Mouse (Mus musculus): ENCODE results near the gene Pdxp. TPM values are rescaled to one million over a fixed set of nuclear protein-coding genes. Genes with fewer than 3 reads are reported as not detected.
"Not testable (repeated sequence)": the region's sequence is repeated elsewhere in the genome, so short reads cannot be mapped to it uniquely, and the experiment has no call there.

The Pdxp gene
- 5.0 and 6.0 TPM in 2 replicates for total RNA-seq (2021)
- long read RNA-seq, transcript Pdxp-201 (2 exons, 2,001 nt): major isoform, 7 of 10 reads
- long read RNA-seq, partial matches to known transcripts: 3 of 10 reads
- long read RNA-seq, other reads (novel, unspliced or antisense): 0 of 10 reads

DNA sequence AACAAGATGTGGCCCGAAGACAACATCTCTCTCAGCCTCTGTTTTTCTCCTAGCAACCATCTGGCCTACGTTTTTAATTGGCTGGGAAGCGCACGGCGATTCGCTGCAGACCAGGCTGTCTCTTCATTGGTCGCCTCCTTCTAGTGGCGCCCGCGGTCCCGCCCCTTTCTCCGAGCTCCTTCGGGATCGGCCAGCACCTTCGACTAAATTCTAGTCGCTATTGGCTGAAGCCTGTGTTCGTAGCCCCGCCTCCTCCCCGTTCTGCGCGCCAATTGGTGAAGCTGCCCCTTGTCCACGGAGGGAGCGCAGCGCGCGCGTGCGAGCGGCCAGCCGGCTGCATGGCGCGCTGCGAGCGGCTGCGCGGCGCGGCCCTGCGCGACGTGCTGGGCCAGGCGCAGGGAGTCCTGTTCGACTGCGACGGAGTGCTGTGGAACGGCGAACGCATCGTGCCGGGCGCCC is at the start of gene Pdxp:
TSS of gene Pdxp (plus strand) at position 288 of the 459 bp plus-strand sequence.
- peak; percentile 93 for DNase-seq

- DNase-seq: no peak
Observed at GRCm38 (mm10) chr15:78868398-78868797, 45.3 kb upstream of the Pdxp start.

GRCm38 (mm10) chr15:78868826-78869233 is 44.9 kb upstream of the Pdxp start:
- DNase-seq: no peak

GRCm38 (mm10) chr15:78869775-78870174 is 43.9 kb upstream of the Pdxp start:
- DNase-seq: no peak

- DNase-seq: no peak
Observed at GRCm38 (mm10) chr15:78872021-78872608, 41.6 kb upstream of the Pdxp start.

DNA sequence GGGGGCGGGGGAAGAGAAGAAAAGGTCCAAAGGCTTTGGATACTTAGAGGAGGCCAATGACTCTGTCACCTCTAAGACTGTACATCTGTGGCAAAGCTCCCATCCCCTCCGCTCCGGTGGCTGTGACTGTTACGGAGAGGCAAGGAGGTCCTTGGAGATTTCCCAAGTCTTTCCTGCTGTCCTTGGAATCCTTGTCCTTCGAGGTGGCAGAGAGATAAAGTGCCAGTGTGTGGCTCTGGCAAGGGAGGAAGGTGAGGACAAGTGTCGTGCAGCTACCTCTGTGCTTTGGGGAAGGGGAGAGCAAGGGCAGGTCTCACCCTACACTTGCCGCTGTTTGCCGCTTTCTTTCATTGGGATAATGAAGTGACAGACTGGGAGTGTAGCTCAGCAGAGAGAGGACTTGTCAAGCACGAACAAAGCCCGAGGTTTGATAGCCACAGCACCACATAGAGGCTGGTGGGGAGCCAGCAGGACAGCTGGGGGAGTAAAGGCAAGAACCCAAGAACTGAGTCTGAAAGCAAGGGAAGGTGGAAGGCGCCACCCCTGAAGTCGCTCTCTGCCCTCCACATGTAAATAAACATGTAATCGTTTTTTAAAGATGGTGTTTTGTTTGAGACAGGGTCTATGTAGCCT is 39.8 kb upstream of the Pdxp start:
- DNase-seq: no peak

- DNase-seq: no peak
Observed at GRCm38 (mm10) chr15:78874989-78875388, 38.7 kb upstream of the Pdxp start.

GRCm38 (mm10) chr15:78875537-78875936 is 38.2 kb upstream of the Pdxp start:
- DNase-seq: no peak

DNA sequence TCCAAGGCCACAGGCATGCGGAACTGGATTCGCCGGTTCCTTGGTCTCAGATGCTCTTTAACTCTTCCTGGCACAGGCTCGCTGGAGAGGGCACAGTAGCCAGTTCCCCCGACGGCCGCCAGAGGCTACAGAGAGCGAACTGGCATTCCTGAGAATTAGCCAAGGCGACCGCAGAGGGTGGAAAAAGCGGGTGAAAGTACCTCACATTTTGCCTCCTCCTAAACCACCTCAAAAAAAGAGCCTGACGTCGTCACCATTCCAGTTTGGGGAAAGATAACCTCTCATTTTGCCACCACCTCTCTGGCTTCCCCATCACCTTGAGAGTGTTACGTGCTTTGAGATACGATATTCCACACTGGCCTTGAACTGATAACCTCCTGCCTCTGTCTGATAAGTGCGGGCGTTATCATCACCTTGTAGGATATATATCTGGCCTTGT is 37.4 kb upstream of the Pdxp start:
- peak; percentile 77 for DNase-seq

DNA sequence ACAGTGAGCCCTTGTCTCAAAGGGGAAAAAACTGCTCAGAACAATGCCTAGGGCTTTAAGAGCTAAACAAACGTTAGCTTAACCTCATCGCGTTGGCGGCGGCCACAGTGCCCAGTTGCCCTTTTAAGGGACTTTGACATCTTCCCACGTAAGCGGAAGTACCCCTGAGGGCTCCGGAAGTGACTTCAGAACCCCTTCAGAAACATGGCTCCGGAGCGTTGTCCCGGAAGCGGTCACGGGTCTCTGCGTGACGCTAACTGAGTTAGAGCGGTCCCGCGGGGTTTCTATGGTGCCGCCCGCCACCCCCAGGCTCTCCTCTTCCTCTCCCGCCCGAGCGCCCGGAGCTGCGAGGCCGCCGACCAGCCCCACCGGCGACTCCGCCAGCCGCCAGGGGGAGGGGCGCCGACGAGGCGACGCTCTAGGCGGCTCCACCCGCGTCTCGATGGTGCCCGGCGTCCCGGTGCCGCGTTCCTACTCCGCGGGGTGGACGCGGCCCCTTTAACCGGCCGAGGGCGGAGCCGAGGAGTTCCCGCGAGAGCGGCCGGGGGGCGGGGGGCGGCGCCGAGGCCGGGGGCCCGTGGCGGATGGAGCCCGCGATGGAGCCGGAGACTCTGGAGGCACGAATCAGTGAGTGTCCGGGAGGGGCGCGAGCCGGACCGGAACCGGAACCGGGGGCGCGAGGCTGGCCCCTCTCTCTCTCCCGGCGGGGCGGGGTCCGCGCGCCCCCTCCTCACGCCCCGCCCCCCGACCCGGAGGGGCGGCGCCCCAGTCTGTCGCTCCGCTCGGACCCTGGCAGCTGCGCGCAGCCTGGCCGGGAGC is 36.5 kb upstream of the Pdxp start, which contains the start of gene Gga1:
TSS of gene Gga1 (plus strand) at position 200 of the 819 bp plus-strand sequence.
- peak; percentile 88 for DNase-seq

GRCm38 (mm10) chr15:78877810-78878390 is 35.8 kb upstream of the Pdxp start:
- no peak for DNase-seq

DNA sequence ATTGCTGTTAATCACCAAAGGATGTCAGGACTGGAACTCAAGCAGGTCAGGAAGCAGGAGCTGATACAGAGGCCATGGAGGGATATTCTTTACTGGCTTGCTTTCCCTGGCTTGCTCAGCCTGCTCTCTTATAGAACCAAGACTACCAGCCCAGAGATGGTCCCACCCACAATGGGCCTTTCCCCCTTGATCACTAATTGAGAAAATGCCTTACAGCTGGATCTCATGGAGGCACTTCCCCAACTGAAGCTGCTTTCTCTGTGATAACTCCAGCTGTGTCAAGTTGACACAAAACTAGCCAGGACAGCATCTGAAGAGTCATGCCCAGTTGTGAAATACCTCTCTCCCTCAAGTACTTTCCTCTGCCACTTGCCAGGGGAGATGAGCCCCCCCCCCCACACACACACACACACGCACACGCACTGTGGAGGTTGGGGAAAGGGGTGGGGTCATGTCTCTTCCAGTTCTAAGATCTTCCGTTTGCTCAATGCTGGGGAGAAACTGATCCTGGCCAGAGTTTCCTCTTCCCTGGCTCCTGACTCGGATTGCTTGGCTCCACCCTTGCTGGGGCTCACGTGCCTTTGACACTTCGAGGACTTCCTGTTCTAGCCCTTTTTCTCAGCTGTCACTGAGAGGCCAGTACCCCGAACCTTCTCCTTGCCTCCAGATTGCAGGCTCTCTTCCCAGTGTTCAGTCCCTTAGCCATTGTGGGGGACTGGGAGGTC is 34.8 kb upstream of the Pdxp start:
- DNase-seq: not testable (repeated sequence)

- DNase-seq: no peak
Observed at GRCm38 (mm10) chr15:78880432-78880831, 33.3 kb upstream of the Pdxp start.

- DNase-seq: no peak
Observed at GRCm38 (mm10) chr15:78881828-78882227, 31.9 kb upstream of the Pdxp start.

DNA sequence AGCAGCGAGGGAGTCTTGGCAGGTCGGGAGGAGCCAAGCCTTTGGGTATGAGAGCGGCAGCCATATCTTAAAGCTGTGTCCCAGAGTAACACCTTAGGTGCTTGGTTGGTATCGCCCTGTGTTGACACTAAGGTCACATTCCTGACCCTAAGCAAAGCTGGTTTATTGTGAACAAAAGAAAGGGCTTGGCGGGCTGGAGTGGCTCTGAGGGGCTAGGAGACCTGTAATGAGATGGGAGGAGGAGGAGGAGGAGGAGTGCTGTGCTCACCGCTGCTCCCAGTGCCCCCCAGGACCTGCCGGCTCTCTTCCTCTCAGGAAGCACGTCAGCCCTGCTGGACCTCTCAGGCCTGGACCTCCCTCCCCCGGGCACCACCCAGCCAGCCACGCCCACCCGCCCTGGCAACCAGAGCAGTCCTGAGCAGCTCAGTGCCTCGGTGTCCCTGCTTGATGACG is 24.3 kb upstream of the Pdxp start:
- no peak for DNase-seq

GRCm38 (mm10) chr15:78892440-78892839 is 21.3 kb upstream of the Pdxp start:
- no peak for DNase-seq

- no peak for DNase-seq
Observed at GRCm38 (mm10) chr15:78894726-78895125, 19.0 kb upstream of the Pdxp start.

GRCm38 (mm10) chr15:78895741-78896140 is 18.0 kb upstream of the Pdxp start:
- DNase-seq: no peak

DNA sequence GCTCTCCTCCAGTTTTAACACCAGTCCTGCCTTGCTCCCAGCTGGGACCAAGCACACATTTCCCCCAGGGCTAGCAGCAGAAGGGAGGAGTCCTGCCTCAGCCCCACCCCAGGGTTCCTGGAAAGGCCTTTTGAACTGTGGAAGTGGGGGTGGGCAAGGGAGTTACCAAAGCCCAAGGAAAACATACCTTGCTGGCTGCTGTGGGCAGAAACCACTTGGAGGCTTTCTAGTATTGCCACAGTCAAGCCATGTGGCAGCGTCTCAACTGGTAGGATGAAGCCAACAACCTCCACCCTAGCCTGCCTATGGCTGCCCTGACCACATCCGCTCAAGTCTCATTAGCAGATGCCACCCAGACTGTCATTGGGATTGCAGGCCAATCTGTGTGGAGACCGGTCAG is 17.6 kb upstream of the Pdxp start:
- DNase-seq: no peak

DNA sequence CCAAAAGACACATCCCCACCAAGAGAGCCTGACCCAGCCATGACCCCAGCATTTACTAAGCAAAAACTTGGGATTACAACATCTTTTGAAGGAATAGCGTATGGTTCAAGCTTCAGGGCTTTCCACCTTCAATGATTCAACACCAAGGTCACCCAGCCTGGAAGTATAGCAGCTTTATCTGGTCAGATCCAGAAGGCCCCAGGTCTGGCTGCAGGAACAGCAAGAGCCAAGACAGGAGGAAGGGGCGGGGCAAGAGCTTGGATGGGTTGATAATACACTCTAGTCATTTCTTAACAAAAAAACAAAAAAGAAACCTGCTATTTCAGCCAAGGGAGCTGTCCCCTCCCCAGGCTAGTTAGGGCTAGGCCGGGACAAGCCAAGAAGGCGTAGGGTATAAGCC is 16.2 kb upstream of the Pdxp start:
- no peak for DNase-seq

DNA sequence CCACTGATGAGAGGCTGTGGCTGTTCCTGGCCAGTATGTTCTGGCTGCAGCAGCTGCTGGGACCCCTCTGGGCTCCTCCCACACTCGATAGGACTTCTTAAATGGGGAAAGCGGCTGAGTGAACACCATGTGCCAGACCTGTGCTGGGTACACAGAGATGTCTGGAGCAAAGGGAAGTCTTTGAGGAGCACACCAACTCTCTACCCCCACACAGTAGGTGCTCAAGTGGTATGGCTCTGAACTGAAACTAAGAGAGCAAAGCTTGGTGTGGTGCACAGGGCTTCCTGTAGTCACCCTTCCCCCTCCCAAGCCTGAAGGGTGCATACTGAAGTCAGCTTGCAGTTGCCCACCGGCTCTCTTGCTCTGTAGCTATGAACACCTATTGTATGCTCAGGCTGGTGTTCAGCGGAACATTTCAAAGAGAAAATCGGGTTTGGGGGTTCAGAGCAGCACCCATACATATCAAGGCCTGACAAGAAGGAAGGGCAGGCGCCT is 15.2 kb upstream of the Pdxp start:
- no peak for DNase-seq

DNA sequence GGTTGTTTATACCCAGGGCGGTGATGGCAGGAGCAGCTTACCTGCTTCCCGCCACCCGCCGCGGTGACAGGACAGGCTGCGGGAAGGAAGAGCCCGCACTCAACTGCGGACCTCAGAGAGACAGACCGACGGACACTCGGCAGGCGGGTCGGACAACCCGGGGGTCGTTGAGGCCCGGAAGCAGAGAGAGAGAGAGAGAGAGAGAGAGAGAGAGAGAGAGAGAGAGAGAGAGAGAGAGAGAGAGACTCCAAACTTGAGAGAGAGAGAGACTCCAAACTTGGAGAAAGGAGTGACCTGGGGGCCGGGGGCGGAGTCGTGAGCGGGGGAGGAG is 14.3 kb upstream of the Pdxp start, which contains the start of gene Gm49510:
TSS of gene Gm49510 (plus strand) at position 259 of the 331 bp plus-strand sequence.
- no peak for DNase-seq
